Mouse (Mus musculus) stomach, embryonic 15.5 days (tissue): ENCODE measurements at regions not wholly inside any gene's neighbourhood (a gene's known extent, or its start where the extent isn't known, plus 50 kb on each side); places are given as distances from the start of the nearest gene placed in this dataset.

Experiments
- ATAC-seq: fragments of 200-750 bp; cut with Nextera tagmentation; 2 replicates; pipeline ENCODE4 v1.8.0; 2017; ENCODE audit warnings: low read depth, moderate number of reproducible peaks, moderate TSS enrichment; ENCODE audit not compliant: insufficient read depth, low FRiP score
- H3K27ac ChIP-seq: fragments of 300-500 bp; sonication (generic); 2 replicates; pipeline ENCODE4 v1.5.1; 2015; ENCODE audit warnings: mild to moderate bottlenecking, inconsistent platforms
- H3K27me3 ChIP-seq: fragments of 300-500 bp; sonication (generic); replicated peaks from 2 replicates; pipeline ENCODE4 v1.6.1; 2015; ENCODE audit warnings: inconsistent platforms
- H3K36me3 ChIP-seq: fragments of 300-500 bp; sonication (generic); 2 replicates; pipeline ENCODE4 v1.6.1; 2015; ENCODE audit warnings: inconsistent platforms
- H3K4me1 ChIP-seq: fragments of 300-500 bp; sonication (generic); 2 replicates; pipeline ENCODE4 v1.6.1; 2015; ENCODE audit warnings: inconsistent platforms
- H3K4me2 ChIP-seq: fragments of 300-500 bp; sonication (generic); 2 replicates; pipeline ENCODE4 v1.6.1; 2015; ENCODE audit warnings: mild to moderate bottlenecking, inconsistent platforms
- H3K4me3 ChIP-seq: fragments of 300-500 bp; sonication (generic); replicated peaks from 2 replicates; pipeline ENCODE4 v1.5.1; 2015; ENCODE audit warnings: inconsistent platforms
- H3K9ac ChIP-seq: fragments of 300-500 bp; sonication (generic); 2 replicates; pipeline ENCODE4 v1.6.1; 2015; ENCODE audit warnings: inconsistent platforms
- H3K9me3 ChIP-seq: fragments of 300-500 bp; sonication (generic); 2 replicates; pipeline ENCODE4 v1.6.1; 2016; ENCODE audit warnings: inconsistent platforms
- WGBS: fragments of 180-500 bp; shearing (Covaris S2); methylation state at CpG from one replicate; pipeline ENCODE4 v1.1.7; 2015; 5-methylcytosine and 5-hydroxymethylcytosine counted together

- H3K4me1 ChIP-seq: no peaks in the 10 kb centered on the region
- no peaks in the 10 kb centered on the region for H3K27me3 ChIP-seq
- H3K36me3 ChIP-seq: no peaks in the 10 kb centered on the region
- H3K9ac ChIP-seq: no peak overlapping the region
- H3K4me3 ChIP-seq: no peak overlapping the region
- no peak overlapping the region for H3K27ac ChIP-seq
- ATAC-seq: no peak
- 77% methylated on average over 8 of the region's 8 CpGs for WGBS
- H3K4me2 ChIP-seq: no peak overlapping the region
- H3K9me3 ChIP-seq: no peaks in the 10 kb centered on the region
Measured at GRCm38 (mm10) chr11:111828455-111828854, 762.5 kb downstream of the Kcnj2 start.

GRCm38 (mm10) chr11:111838996-111839395, 773.0 kb downstream of the Kcnj2 start:
- ATAC-seq: no peak
- Histone ChIP-seq H3K4me2 (no peak overlapping the region), H3K27ac (no peak overlapping the region), H3K9me3 (no peaks in the 10 kb centered on the region), H3K4me1 (no peaks in the 10 kb centered on the region), H3K36me3 (no peaks in the 10 kb centered on the region), H3K27me3 (no peaks in the 10 kb centered on the region), H3K9ac (no peak overlapping the region), H3K4me3 (no peak overlapping the region)
- 56% methylated on average over 5 of the region's 5 CpGs for WGBS

GRCm38 (mm10) chr11:111843728-111844258, 777.8 kb downstream of the Kcnj2 start:
- no peaks in the 10 kb centered on the region for H3K4me1 ChIP-seq
- no peaks in the 10 kb centered on the region for H3K27me3 ChIP-seq
- H3K9me3 ChIP-seq: no peaks in the 10 kb centered on the region
- no peaks in the 10 kb centered on the region for H3K36me3 ChIP-seq
- H3K9ac ChIP-seq: no peak overlapping the region
- H3K27ac ChIP-seq: no peak overlapping the region
- 43% methylated on average over 4 of the region's 4 CpGs for WGBS
- ATAC-seq: no peak
- H3K4me3 ChIP-seq: no peak overlapping the region
- H3K4me2 ChIP-seq: no peak overlapping the region

- no peak overlapping the region for H3K4me2 ChIP-seq
- no peaks in the 10 kb centered on the region for H3K36me3 ChIP-seq
- no peaks in the 10 kb centered on the region for H3K4me1 ChIP-seq
- H3K4me3 ChIP-seq: no peak overlapping the region
- H3K27me3 ChIP-seq: no peaks in the 10 kb centered on the region
- H3K9ac ChIP-seq: no peak overlapping the region
- no peak for ATAC-seq
- WGBS: 51% methylated on average over 7 of the region's 7 CpGs
- no peaks in the 10 kb centered on the region for H3K9me3 ChIP-seq
- no peak overlapping the region for H3K27ac ChIP-seq
Measured at GRCm38 (mm10) chr11:111844382-111845027, 778.5 kb downstream of the Kcnj2 start.

GRCm38 (mm10) chr11:111857288-111857687, 791.3 kb downstream of the Kcnj2 start:
- Histone ChIP-seq H3K36me3 (no peaks in the 10 kb centered on the region), H3K4me2 (no peak overlapping the region), H3K9me3 (no peaks in the 10 kb centered on the region), H3K4me1 (no peaks in the 10 kb centered on the region), H3K27ac (no peak overlapping the region), H3K4me3 (no peak overlapping the region), H3K27me3 (no peaks in the 10 kb centered on the region), H3K9ac (no peak overlapping the region)
- ATAC-seq: no peak
- WGBS: 67% methylated on average over 2 of the region's 2 CpGs

- no peaks in the 10 kb centered on the region for H3K4me1 ChIP-seq
- no peak overlapping the region for H3K9ac ChIP-seq
- no peak overlapping the region for H3K27ac ChIP-seq
- no peaks in the 10 kb centered on the region for H3K9me3 ChIP-seq
- H3K4me2 ChIP-seq: no peak overlapping the region
- ATAC-seq: no peak
- no peak overlapping the region for H3K4me3 ChIP-seq
- no peaks in the 10 kb centered on the region for H3K27me3 ChIP-seq
- WGBS: 71% methylated on average over 5 of the region's 5 CpGs
- no peaks in the 10 kb centered on the region for H3K36me3 ChIP-seq
Measured at GRCm38 (mm10) chr11:111858111-111858510, 792.1 kb downstream of the Kcnj2 start.

- Histone ChIP-seq H3K27me3 (no peaks in the 10 kb centered on the region), H3K36me3 (no peaks in the 10 kb centered on the region), H3K4me3 (no peak overlapping the region), H3K9ac (no peak overlapping the region), H3K9me3 (no peaks in the 10 kb centered on the region), H3K4me2 (no peak overlapping the region), H3K4me1 (no peaks in the 10 kb centered on the region), H3K27ac (no peak overlapping the region)
- ATAC-seq: no peak
- WGBS: 34% methylated on average over 1 of the region's 1 CpGs
Measured at GRCm38 (mm10) chr11:111865143-111865542, 799.2 kb downstream of the Kcnj2 start.

GRCm38 (mm10) chr11:111875406-111875805, 809.4 kb downstream of the Kcnj2 start:
- Histone ChIP-seq H3K4me2 (no peak overlapping the region), H3K27ac (no peak overlapping the region), H3K9me3 (no peaks in the 10 kb centered on the region), H3K4me1 (no peaks in the 10 kb centered on the region), H3K9ac (no peak overlapping the region), H3K36me3 (no peaks in the 10 kb centered on the region), H3K4me3 (no peak overlapping the region), H3K27me3 (no peaks in the 10 kb centered on the region)
- no peak for ATAC-seq
- WGBS: 89% methylated on average over 4 of the region's 4 CpGs

GRCm38 (mm10) chr11:111880146-111880545, 814.2 kb downstream of the Kcnj2 start:
- Histone ChIP-seq H3K36me3 (no peaks in the 10 kb centered on the region), H3K4me2 (no peak overlapping the region), H3K4me1 (no peaks in the 10 kb centered on the region), H3K9me3 (no peaks in the 10 kb centered on the region), H3K9ac (no peak overlapping the region), H3K27ac (no peak overlapping the region), H3K4me3 (no peak overlapping the region), H3K27me3 (no peaks in the 10 kb centered on the region)
- no peak for ATAC-seq
- 81% methylated on average over 6 of the region's 6 CpGs for WGBS

- Histone ChIP-seq H3K9me3 (no peaks in the 10 kb centered on the region), H3K9ac (no peak overlapping the region), H3K27me3 (no peaks in the 10 kb centered on the region), H3K4me1 (no peaks in the 10 kb centered on the region), H3K36me3 (no peaks in the 10 kb centered on the region), H3K27ac (no peak overlapping the region), H3K4me2 (no peak overlapping the region), H3K4me3 (no peak overlapping the region)
- ATAC-seq: no peak
- WGBS: 59% methylated on average over 3 of the region's 3 CpGs
Measured at GRCm38 (mm10) chr11:111890026-111890425, 824.1 kb downstream of the Kcnj2 start.

- no peaks in the 10 kb centered on the region for H3K9me3 ChIP-seq
- ATAC-seq: no peak
- H3K36me3 ChIP-seq: no peaks in the 10 kb centered on the region
- no peak overlapping the region for H3K27ac ChIP-seq
- no peaks in the 10 kb centered on the region for H3K4me1 ChIP-seq
- no peak overlapping the region for H3K9ac ChIP-seq
- WGBS: 53% methylated on average over 8 of the region's 8 CpGs
- no peaks in the 10 kb centered on the region for H3K27me3 ChIP-seq
- no peak overlapping the region for H3K4me2 ChIP-seq
- no peak overlapping the region for H3K4me3 ChIP-seq
Measured at GRCm38 (mm10) chr11:111893861-111894260, 827.9 kb downstream of the Kcnj2 start.

- Histone ChIP-seq H3K4me3 (no peak overlapping the region), H3K27me3 (no peaks in the 10 kb centered on the region), H3K9me3 (no peaks in the 10 kb centered on the region), H3K4me1 (no peaks in the 10 kb centered on the region), H3K36me3 (no peaks in the 10 kb centered on the region), H3K9ac (no peak overlapping the region), H3K27ac (no peak overlapping the region), H3K4me2 (no peak overlapping the region)
- WGBS: 79% methylated on average over 4 of the region's 4 CpGs
- no peak for ATAC-seq
Measured at GRCm38 (mm10) chr11:111895221-111896200, 829.5 kb downstream of the Kcnj2 start.
